Mouse (Mus musculus) lung, postnatal 36 days (tissue): Measurements from ENCODE around the gene Hnrnpdl.

Experiments used
- DNase-seq: peaks from one replicate; pipeline ENCODE4 v3.0.0; 2022; ENCODE audit warnings: mixed read lengths

Gene Hnrnpdl

DNA sequence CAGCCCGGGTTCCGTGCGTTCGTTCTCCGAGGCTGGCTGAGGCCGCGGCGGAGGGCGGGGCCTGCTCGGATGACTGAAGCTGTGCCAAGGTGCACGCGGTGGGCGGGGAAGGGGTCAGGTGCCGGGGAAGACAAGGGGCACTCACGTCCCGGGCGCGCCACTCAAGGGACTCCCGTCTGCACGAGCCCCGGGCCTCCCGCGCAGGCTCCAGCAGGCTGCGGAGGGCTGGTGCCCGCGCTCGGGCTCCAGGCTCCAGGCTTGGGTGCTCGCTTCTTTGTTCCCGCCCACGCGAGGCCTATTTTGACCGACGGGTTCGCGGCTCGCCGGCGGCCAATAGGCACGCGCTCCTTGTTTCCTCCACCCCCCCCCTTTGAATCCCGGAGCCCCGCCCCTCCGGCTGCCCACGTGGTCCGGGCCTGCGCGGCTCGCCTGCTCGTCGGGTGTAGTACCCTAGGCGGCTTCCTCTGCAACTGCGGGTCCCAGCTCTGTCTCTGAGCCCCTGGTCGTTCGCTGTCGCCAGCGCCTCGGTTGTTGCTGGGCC, at the start of gene Hnrnpdl, which contains the start of gene Enoph1:
TSS of gene Hnrnpdl (minus strand) at position 63 of the 541 bp plus-strand sequence.
TSS of gene Enoph1 (plus strand) at position 384 of the 541 bp plus-strand sequence.
- peak; percentile 95 for DNase-seq

DNA sequence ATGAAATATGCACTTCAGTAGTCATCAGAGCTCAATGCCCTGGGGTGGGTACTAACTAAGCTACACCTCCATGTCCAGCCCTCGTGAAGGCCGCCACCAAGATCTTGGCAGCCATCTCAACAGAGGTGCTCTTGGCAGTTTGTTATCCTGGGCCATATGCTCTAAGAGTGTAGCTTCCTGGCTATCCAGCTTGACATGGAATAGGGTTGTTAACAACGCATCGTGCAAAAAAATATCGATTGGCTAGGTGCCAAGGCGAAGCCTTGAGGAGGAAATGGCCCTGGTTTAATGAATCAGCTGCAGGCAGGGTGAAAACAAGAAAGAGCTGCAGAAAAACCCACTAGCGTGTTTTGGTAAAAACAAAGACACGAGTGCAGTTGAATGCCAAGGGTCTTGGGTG, 45.6 kb upstream of the Hnrnpdl start:
- no peak for DNase-seq

DNA sequence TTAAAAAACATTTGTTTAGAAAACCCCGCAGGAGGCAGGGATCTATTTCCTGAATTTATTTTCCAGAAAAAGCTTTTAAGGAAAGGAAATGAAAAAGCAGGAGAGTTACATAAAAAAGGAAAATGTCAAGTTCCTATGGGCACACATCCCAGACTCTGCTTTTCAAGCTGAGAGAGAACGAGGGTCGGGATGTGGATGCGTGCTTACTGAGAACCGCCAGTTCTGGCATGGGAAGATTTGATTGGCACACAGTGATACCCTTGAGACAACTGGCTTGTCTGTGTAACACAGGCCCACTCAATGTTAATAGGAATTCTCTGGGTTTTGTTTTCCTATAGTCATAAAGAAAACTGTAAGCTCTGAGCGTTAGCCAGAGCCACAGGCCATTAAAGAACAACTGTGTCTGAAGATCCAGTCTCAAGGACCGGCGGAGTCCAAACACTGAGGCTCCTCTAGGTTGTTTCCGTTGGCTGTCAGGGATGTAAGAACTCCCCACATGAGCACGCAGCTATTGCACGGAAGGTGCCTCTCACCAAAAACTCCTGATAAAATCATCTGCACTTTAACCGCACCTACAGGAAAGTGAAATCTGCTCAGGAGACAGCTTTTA, 44.6 kb upstream of the Hnrnpdl start:
- DNase-seq = no peak

GRCm38 (mm10) chr5:100082006-100082405, 42.5 kb upstream of the Hnrnpdl start:
- DNase-seq = no peak

GRCm38 (mm10) chr5:100079931-100080275, 40.4 kb upstream of the Hnrnpdl start:
- DNase-seq = no peak

- no peak for DNase-seq
These were observed 39.8 kb upstream of the Hnrnpdl start for GRCm38 (mm10) chr5:100079040-100079930.

DNA sequence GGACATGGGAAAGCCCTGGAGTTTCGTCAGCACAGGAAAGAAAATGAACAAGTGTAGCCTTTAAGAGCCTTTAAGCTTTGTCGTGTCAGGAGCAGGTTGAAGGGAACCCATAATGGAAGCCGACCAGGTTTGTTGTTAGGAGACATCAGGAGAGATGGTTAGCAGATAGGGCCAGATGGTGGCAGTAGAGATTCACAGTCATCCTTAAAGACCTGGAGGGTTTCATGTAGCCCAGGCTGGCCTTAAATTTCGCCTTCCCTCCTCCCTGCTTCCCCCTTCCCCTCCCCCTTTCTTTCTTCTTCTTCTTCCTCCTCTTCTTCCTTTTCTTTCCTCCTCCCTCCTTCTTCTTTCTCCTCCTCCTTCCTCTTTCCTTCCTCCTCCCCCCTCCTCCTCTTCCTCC, 35.1 kb upstream of the Hnrnpdl start:
- no peak for DNase-seq

- no peak for DNase-seq
These were observed 33.1 kb upstream of the Hnrnpdl start for GRCm38 (mm10) chr5:100072557-100072956.

- no peak for DNase-seq
These were observed 32.1 kb upstream of the Hnrnpdl start for GRCm38 (mm10) chr5:100071541-100071940.

GRCm38 (mm10) chr5:100070255-100070654, 30.8 kb upstream of the Hnrnpdl start:
- peak; percentile 87 for DNase-seq

GRCm38 (mm10) chr5:100069526-100069925, 30.1 kb upstream of the Hnrnpdl start:
- DNase-seq = no peak

DNA sequence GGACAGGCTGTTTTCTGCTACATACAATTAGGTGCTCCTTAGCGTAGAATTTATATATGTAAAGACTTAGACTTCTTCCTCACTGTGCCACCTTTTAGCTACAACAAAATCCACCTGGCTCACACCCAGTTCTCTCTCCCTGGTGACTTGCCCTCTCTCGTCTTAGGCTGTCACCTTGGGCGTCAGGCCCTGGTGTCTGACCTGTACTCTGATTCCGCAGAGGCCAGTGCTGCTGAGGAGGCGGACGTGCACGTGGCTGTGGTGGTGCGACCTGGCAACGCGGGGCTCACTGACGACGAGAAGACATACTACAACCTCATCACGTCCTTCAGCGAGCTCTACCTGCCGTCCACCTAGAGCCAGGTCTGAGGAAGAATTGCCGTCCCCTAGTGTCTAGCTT, 28.1 kb upstream of the Hnrnpdl start:
- DNase-seq = no peak

GRCm38 (mm10) chr5:100060876-100061275, 21.4 kb upstream of the Hnrnpdl start:
- DNase-seq = no peak

- DNase-seq = no peak
These were observed 19.9 kb upstream of the Hnrnpdl start for GRCm38 (mm10) chr5:100059326-100059725.

- DNase-seq = no peak
These were observed 19.3 kb upstream of the Hnrnpdl start for GRCm38 (mm10) chr5:100058729-100059128.

GRCm38 (mm10) chr5:100057461-100058209, 18.2 kb upstream of the Hnrnpdl start:
- DNase-seq = no peak

DNA sequence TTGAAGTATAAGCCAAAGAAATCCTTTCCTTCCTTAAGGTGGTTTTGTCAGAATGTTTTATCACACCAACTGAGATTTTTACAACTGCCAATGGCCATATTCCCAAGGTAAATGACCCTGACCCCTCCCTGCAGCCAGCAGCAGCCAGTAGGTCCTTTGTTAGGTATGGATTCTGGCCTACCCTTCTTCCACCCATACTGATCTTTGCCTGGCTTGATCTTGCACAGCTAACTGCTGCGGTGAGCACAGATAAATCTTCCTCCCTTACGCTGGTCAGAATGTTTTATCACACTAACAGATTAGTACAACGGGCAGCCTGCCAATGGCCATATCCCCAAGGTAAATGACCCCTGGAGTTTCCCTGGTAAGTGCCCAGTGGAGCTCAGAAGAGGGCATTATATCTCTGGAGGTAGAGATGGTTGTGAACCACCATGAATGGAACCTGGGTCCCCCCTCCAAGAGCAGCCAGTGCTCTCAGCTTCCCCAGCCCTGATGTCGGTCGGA, 16.5 kb upstream of the Hnrnpdl start:
- no peak for DNase-seq

DNA sequence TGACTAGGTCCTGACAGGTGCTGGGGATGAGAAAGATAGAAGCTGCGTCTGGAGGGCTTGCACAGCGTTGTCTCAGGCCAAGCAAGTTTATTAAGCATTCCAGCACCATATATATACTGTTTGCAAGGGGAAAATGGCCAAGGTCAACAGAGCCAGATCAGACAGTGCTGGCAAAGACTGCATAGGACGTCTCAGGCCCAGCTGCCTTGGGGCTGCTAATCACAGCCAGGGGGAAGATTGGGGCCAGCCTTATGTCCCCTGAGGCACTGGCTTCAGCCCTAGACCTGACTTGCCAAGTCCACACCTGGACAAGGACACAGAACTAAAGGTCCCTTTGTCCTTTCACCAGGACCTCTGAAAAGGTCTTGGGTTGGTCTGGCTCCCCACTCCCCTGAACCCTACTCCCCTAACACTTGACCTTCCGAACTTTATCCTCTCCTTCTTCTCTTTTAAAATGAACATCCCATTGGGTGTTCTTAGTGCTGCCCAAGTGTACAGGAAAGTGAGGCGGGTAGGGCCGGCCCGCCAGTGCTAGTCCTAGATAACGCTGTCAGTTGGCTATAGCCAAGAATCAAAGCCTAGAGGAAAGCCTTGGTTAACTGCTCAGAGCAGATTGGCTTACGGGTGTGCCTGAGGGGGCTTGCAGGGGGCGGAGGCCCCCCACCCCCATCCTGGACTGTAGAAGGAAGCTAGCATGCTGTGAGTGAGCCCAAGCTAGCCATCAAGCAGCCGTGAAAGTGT, 15.5 kb upstream of the Hnrnpdl start:
- DNase-seq = no peak

GRCm38 (mm10) chr5:100052728-100053127, 13.3 kb upstream of the Hnrnpdl start:
- DNase-seq = no peak

DNA sequence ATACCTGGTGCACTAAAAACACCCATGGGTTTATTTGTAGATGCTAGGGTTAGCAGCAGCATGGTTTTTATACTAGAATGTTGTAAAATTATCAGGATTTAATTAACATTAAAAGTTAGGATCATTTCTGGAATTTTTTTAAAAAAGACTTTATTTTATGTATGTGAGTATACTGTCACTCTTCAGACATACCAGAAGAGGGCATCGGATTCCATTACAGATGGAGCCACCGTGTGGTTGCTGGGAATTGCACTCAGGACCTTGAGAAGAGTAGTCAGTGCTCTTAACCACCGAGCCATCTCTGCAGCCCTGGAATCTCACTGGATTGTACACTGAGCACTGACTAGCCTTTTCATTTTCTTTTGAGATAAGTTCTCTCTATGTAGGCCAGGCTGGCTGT, 10.4 kb upstream of the Hnrnpdl start:
- DNase-seq = no peak

DNA sequence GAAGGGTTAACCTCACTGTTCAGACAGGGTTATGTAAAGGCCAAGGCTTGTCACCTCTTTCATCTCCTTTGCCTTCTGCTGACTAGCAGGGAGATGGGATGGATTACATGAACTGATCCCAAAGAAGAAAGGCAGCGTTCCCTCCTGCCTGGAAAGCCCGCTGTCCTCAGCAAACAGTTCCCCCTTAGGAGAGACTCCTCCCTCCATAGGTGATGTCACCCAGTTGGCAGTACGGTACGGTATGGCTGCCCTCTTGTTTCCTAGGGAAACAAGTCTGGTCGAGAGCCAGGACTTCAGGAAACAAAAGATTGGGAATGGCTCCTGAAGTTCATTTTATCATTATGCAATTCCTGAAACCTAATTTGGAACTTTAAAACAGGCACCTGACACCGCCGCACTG, 8.4 kb upstream of the Hnrnpdl start:
- peak; percentile 66 for DNase-seq

GRCm38 (mm10) chr5:100047143-100047640, 7.7 kb upstream of the Hnrnpdl start:
- no peak for DNase-seq
